Comparison of ENCODE assay signal across 17 mouse cellular contexts in genomic region chr5:65858355-65858754, GRCm38 (mm10). TPM values are rescaled to one million over a fixed set of nuclear protein-coding genes. Genes with fewer than 3 reads are reported as not detected.
A peak's percentile ranks its signal among the peaks of the same experiment; 100 is the strongest.
DNase-seq lines count a peak whose midpoint lies in the region; ATAC-seq and TF ChIP-seq lines count a peak whose summit lies in the region.
"Had no signal": no experiment of that assay in that cellular context is flagged by ENCODE, and none has a peak within 500 bp of the region (broad histone marks: within the 10 kb centered on the region; RNA-seq: fewer than 3 reads in every experiment).

No protein-coding gene starts in this region.

- H3K27ac ChIP-seq in heart, embryonic 12.5 days (ENCODE audit: poor library complexity, severe bottlenecking), result peak overlapping the region; percentile 51
- H3K27ac ChIP-seq in heart, adult 2 months, result no peak overlapping the region
- peak overlapping the region; percentile 53; the same call in 1 of the 2 replicates for H3K27ac ChIP-seq in kidney, embryonic 16.5 days (ENCODE audit: low read length)
- H3K27ac ChIP-seq in bone marrow, adult 2 months (ENCODE audit: control insufficient read depth, insufficient read depth, low read depth, low read length, poor library complexity), result 0 out of 2 replicates have a peak overlapping the region, but pooled peaks have one; percentile 22
- no peak overlapping the region for H3K27ac ChIP-seq in midbrain, embryonic 15.5 days
- H3K27ac ChIP-seq: kidney, postnatal 0 days; left cerebral cortex, adult 2 months had no signal

- TF ChIP-seq POLR2A in heart, adult 2 months (IDR thresholded peaks at IDR 0.05; ENCODE audit: insufficient read depth, low read depth, low read length), result no peak
- no peak for TF ChIP-seq POLR2A in bone marrow, adult 2 months (IDR thresholded peaks at IDR 0.05; ENCODE audit: borderline replicate concordance, control insufficient read depth, low read depth, low read length)
- no peak for TF ChIP-seq POLR2A in myocyte (IDR thresholded peaks at IDR 0.05; ENCODE audit: insufficient read length, low read depth)

- intact Hi-C loops in heart, adult 2 months (cut with DNase I), result no loop called here

- no peak overlapping the region for H3K4me3 ChIP-seq in heart, embryonic 12.5 days
- no peak overlapping the region for H3K4me3 ChIP-seq in heart, adult 2 months
- no peak overlapping the region for H3K4me3 ChIP-seq in kidney, embryonic 16.5 days (ENCODE audit: low read length)
- H3K4me3 ChIP-seq in bone marrow, adult 2 months (replicated peaks; ENCODE audit: control insufficient read depth, low read depth, low read length), result no peak overlapping the region
- H3K4me3 ChIP-seq in myocyte, result no peak overlapping the region
- no peak overlapping the region for H3K4me3 ChIP-seq in midbrain, embryonic 15.5 days
- H3K4me3 ChIP-seq: erythroblast, embryonic 14.5 days; heart, embryonic 10.5 days; left cerebral cortex, adult 2 months had no signal

- H3K9me3 ChIP-seq in heart, embryonic 12.5 days (replicated peaks), result no peaks in the 10 kb centered on the region
- H3K9me3 ChIP-seq in kidney, embryonic 16.5 days (ENCODE audit: low read length), result no peaks in the 10 kb centered on the region
- H3K9me3 ChIP-seq in midbrain, embryonic 15.5 days, result no peaks in the 10 kb centered on the region
- H3K9me3 ChIP-seq: heart, embryonic 10.5 days had no signal

- peaks cover 18% of the 10 kb centered on the region for H3K4me1 ChIP-seq in heart, embryonic 12.5 days (replicated peaks)
- no peaks in the 10 kb centered on the region for H3K4me1 ChIP-seq in heart, adult 2 months (ENCODE audit: control insufficient read depth, insufficient read depth, low read length)
- H3K4me1 ChIP-seq in kidney, embryonic 16.5 days (ENCODE audit: insufficient read depth, low read length), result peaks cover 7% of the 10 kb centered on the region
- H3K4me1 ChIP-seq in bone marrow, adult 2 months (ENCODE audit: control insufficient read depth, insufficient read depth, low read length), result peaks cover 5% of the 10 kb centered on the region
- no peaks in the 10 kb centered on the region for H3K4me1 ChIP-seq in midbrain, embryonic 15.5 days

- TF ChIP-seq CTCF in heart, adult 2 months (IDR thresholded peaks at IDR 0.05), result no peak
- no peak for TF ChIP-seq CTCF in bone marrow, adult 2 months (IDR thresholded peaks at IDR 0.05; ENCODE audit: control insufficient read depth, insufficient read depth, low read length)

- no peaks in the 10 kb centered on the region for H3K79me2 ChIP-seq in heart, adult 2 months (replicated peaks; ENCODE audit: control insufficient read depth, insufficient read depth, low read length)
- no peaks in the 10 kb centered on the region for H3K79me2 ChIP-seq in myocyte (ENCODE audit: control insufficient read depth, insufficient read depth)

- no peaks in the 10 kb centered on the region for H3K27me3 ChIP-seq in heart, embryonic 12.5 days (replicated peaks)
- H3K27me3 ChIP-seq in heart, adult 2 months (ENCODE audit: control insufficient read depth, insufficient read depth, low read length), result no peaks in the 10 kb centered on the region
- H3K27me3 ChIP-seq in kidney, embryonic 16.5 days (ENCODE audit: insufficient read depth, low read length), result no peaks in the 10 kb centered on the region
- no peaks in the 10 kb centered on the region for H3K27me3 ChIP-seq in myocyte (ENCODE audit: control insufficient read depth, insufficient read depth, insufficient read length)
- no peaks in the 10 kb centered on the region for H3K27me3 ChIP-seq in midbrain, embryonic 15.5 days (replicated peaks)

- H3K9ac ChIP-seq in heart, embryonic 12.5 days, result peak overlapping the region; percentile 41; the same call in 1 of the 2 replicates
- no peak overlapping the region for H3K9ac ChIP-seq in heart, adult 2 months (ENCODE audit: low read depth, low read length)
- no peak overlapping the region for H3K9ac ChIP-seq in kidney, embryonic 16.5 days (replicated peaks; ENCODE audit: low read length)
- H3K9ac ChIP-seq in midbrain, embryonic 15.5 days, result no peak overlapping the region

- WGBS in heart, embryonic 12.5 days, result 87% methylated on average over 4 of the region's 6 CpGs
- 88% methylated on average over 4 of the region's 6 CpGs for WGBS in heart, adult 2 months
- WGBS in kidney, embryonic 16.5 days, result 81% methylated on average over 4 of the region's 6 CpGs
- WGBS in bone marrow, adult 2 months, result 83% methylated on average over 4 of the region's 6 CpGs
- 90% methylated on average over 4 of the region's 6 CpGs for WGBS in midbrain, embryonic 15.5 days

- ATAC-seq in heart, embryonic 12.5 days (ENCODE audit: insufficient number of reproducible peaks, low FRiP score), result no peak
- ATAC-seq in kidney, embryonic 16.5 days (ENCODE audit: low FRiP score, low TSS enrichment), result 0 out of 2 replicates have a peak, but pooled peaks have one; percentile 27
- ATAC-seq in midbrain, embryonic 15.5 days (replicated peaks), result no peak
- ATAC-seq: forebrain, embryonic 16.5 days had no signal

- H3K36me3 ChIP-seq in heart, embryonic 12.5 days, result no peaks in the 10 kb centered on the region
- no peaks in the 10 kb centered on the region for H3K36me3 ChIP-seq in heart, adult 2 months (ENCODE audit: control insufficient read depth, insufficient read depth, low read length)
- H3K36me3 ChIP-seq in kidney, embryonic 16.5 days (ENCODE audit: insufficient read depth, low read length), result no peaks in the 10 kb centered on the region
- no peaks in the 10 kb centered on the region for H3K36me3 ChIP-seq in myocyte (ENCODE audit: control insufficient read depth, insufficient read depth)
- no peaks in the 10 kb centered on the region for H3K36me3 ChIP-seq in midbrain, embryonic 15.5 days (replicated peaks)
- H3K36me3 ChIP-seq: heart, embryonic 10.5 days had no signal

- no peak for DNase-seq in heart, adult 2 months
- DNase-seq in kidney, postnatal 36 days, result no peak
- no peak for DNase-seq in lung, postnatal 10 days
- DNase-seq: adrenal gland, postnatal 14 days; cerebellum, adult 9-11 months; right cerebral cortex, postnatal 4 days had no signal

- H3K4me2 ChIP-seq in heart, embryonic 12.5 days, result no peak overlapping the region; the same call in 1 of the 2 replicates
- H3K4me2 ChIP-seq in kidney, embryonic 16.5 days (replicated peaks; ENCODE audit: low read depth, low read length), result no peak overlapping the region
- peak overlapping the region; percentile 36 for H3K4me2 ChIP-seq in myocyte (ENCODE audit: low read depth)
- H3K4me2 ChIP-seq in midbrain, embryonic 15.5 days, result no peak overlapping the region
- H3K4me2 ChIP-seq: liver, embryonic 11.5 days had no signal

- H3ac ChIP-seq in myocyte (ENCODE audit: control insufficient read depth, insufficient read length), result no peak overlapping the region

- no peak for TF ChIP-seq EP300 in heart, adult 2 months (IDR thresholded peaks at IDR 0.05; ENCODE audit: insufficient read depth, low read depth, low read length)

TF ChIP-seq in myocyte, 11 proteins besides CTCF, POLR2A, EP300 and RAD21:
- TF ChIP-seq TCF12 (IDR thresholded peaks at IDR 0.05; ENCODE audit: insufficient read depth, poor library complexity, severe bottlenecking), result no peak
- TF ChIP-seq POLR2AphosphoS2 (IDR thresholded peaks at IDR 0.05; ENCODE audit: insufficient read length, low read depth), result no peak
- TF ChIP-seq CEBPB (IDR thresholded peaks at IDR 0.05; ENCODE audit: insufficient read depth, poor library complexity, severe bottlenecking), result no peak
- TF ChIP-seq TCF3 (IDR thresholded peaks at IDR 0.05; ENCODE audit: insufficient read length, low read depth), result no peak
- no peak for TF ChIP-seq MAX (IDR thresholded peaks at IDR 0.05; ENCODE audit: low read depth)
- TF ChIP-seq MYOG (IDR thresholded peaks at IDR 0.05; ENCODE audit: control insufficient read depth in 1 of 3, insufficient read depth in 1 of 3, insufficient read length in 2 of 3, low read depth in 2 of 3), result no peak
- no peak for TF ChIP-seq SRF (IDR thresholded peaks at IDR 0.05; ENCODE audit: control insufficient read depth, insufficient read length, low read depth)
- no peak for TF ChIP-seq USF1 (IDR thresholded peaks at IDR 0.05; ENCODE audit: low read depth)
- no peak for TF ChIP-seq E2F4 (IDR thresholded peaks at IDR 0.05; ENCODE audit: insufficient read depth)
- TF ChIP-seq REST (IDR thresholded peaks at IDR 0.05; ENCODE audit: insufficient read depth, insufficient read length), result no peak
- TF ChIP-seq MYOD1 (IDR thresholded peaks at IDR 0.05; ENCODE audit: control insufficient read depth in 1 of 3, insufficient read length in 2 of 3, low read depth in 2 of 3), result no peak

RNA-seq across cellular contexts. Expression of gene Rhoh, which starts 2.7 kb away (rescaled TPM):
- 0.85 and 0.97 TPM in 2 replicates for polyA plus RNA-seq in heart, embryonic 12.5 days (2016; fragmentation: Nextera tagmentation; extraction: Ambion mirVana)
- under 1 TPM; 0.52 to 0.55 TPM for total RNA-seq in heart, adult 2 months (2021)
- 0.56 and 0.92 TPM in 2 replicates for polyA plus RNA-seq in heart, adult 2 months (2012; rRNA removed)
- polyA plus RNA-seq in kidney, embryonic 16.5 days (2015; fragmentation: Nextera tagmentation; extraction: Ambion mirVana), result 0.80 and 0.84 TPM in 2 replicates
- 12.3 and 18.4 TPM in 2 replicates for polyA plus RNA-seq in bone marrow, adult 2 months (2011; ENCODE audit: insufficient read depth, insufficient read length, low replicate concordance, missing spikeins)
- 0.28 TPM for polyA plus RNA-seq in myocyte (2012; fragmentation: generic; extraction: Trizol)
- 0.41 and 0.52 TPM in 2 replicates for polyA plus RNA-seq in midbrain, embryonic 15.5 days (2015; fragmentation: Nextera tagmentation; extraction: Ambion mirVana)
- polyA plus RNA-seq: erythroblast, embryonic 14.5 days had no signal

Comparison
In these comparisons a context has a peak if more than half of its experiments do, and no peak if none do; other contexts are left out.
1. H3K27ac ChIP-seq: peak in heart, embryonic 12.5 days (single experiment), kidney, embryonic 16.5 days (single experiment) and bone marrow, adult 2 months (single experiment); none in heart, adult 2 months (single experiment) and midbrain, embryonic 15.5 days (single experiment).